Mouse (Mus musculus): ENCODE data around the gene Mnx1.

- TF ChIP-seq POLR2A (IDR thresholded peaks at IDR 0.05; ENCODE audit: low read depth, low read length) (no peak), CTCF (conservative IDR thresholded peaks at IDR 0.05; ENCODE audit: insufficient read depth, insufficient read length, low read depth, low read length) (no peak)
Measured at GRCm38 (mm10) chr5:29471855-29472665, 6.2 kb downstream of the Mnx1 start.
